Mouse (Mus musculus) cerebellum, adult 2 months (tissue): ENCODE measurements at regions not wholly inside any gene's neighbourhood (a gene's known extent, or its start where the extent isn't known, plus 50 kb on each side); places are given as distances from the start of the nearest gene placed in this dataset.
"Not testable (repeated sequence)": the region's sequence is repeated elsewhere in the genome, so short reads cannot be mapped to it uniquely, and the experiment has no call there.

ENCODE experiments used
- DNase-seq, 2 experiments: peaks; one replicate each; pipeline ENCODE4 v3.0.0; 2021
- H3K27ac ChIP-seq: fragments of 200-500 bp; 2 replicates; pipeline ENCODE4 v1.5.1; 2012; ENCODE audit warnings: low read length, control low read depth, inconsistent platforms; ENCODE audit not compliant: insufficient read depth
- H3K27me3 ChIP-seq: fragments of 200-500 bp; 2 replicates; pipeline ENCODE4 v1.6.1; 2012; ENCODE audit warnings: inconsistent platforms, mild to moderate bottlenecking, low read length, moderate library complexity; ENCODE audit not compliant: control insufficient read depth, insufficient read depth
- H3K4me1 ChIP-seq: fragments of 200-500 bp; 2 replicates; pipeline ENCODE4 v1.6.1; 2011; ENCODE audit warnings: low read length; ENCODE audit not compliant: control insufficient read depth, insufficient read depth
- H3K4me3 ChIP-seq: fragments of 200-500 bp; replicated peaks from 2 replicates; pipeline ENCODE3; 2011; ENCODE audit warnings: mild to moderate bottlenecking, low read depth, low read length, control low read depth; ENCODE audit not compliant: insufficient read depth
- CTCF ChIP-seq: fragments of 200-500 bp; IDR thresholded peaks from 2 replicates; pipeline ENCODE4 v1.5.1; 2011; ENCODE audit warnings: low read depth, mild to moderate bottlenecking, control low read depth, low read length, moderate library complexity, borderline replicate concordance; ENCODE audit not compliant: insufficient read depth
- POLR2A ChIP-seq: fragments of 200-500 bp; IDR thresholded peaks from 2 replicates; pipeline ENCODE4 v1.6.1; 2011; ENCODE audit warnings: low read length, control low read depth, borderline replicate concordance; ENCODE audit not compliant: insufficient read depth
- WGBS: fragments of 180-500 bp; shearing (Covaris S2); methylation state at CpG from one replicate; pipeline ENCODE4 v1.1.7; 2018; 5-methylcytosine and 5-hydroxymethylcytosine counted together

- TF ChIP-seq POLR2A: no peak
- 73% methylated on average over 7 of the region's 7 CpGs for WGBS
- DNase-seq: no peak
- Histone ChIP-seq H3K27ac (no peak overlapping the region), H3K4me3 (no peak overlapping the region), H3K4me1 (no peaks in the 10 kb centered on the region; the same call in 1 of the 2 replicates), H3K27me3 (no peaks in the 10 kb centered on the region)
Measured at GRCm38 (mm10) chr17:14144082-14144481, 60.0 kb downstream of the Dact2 start.

DNA sequence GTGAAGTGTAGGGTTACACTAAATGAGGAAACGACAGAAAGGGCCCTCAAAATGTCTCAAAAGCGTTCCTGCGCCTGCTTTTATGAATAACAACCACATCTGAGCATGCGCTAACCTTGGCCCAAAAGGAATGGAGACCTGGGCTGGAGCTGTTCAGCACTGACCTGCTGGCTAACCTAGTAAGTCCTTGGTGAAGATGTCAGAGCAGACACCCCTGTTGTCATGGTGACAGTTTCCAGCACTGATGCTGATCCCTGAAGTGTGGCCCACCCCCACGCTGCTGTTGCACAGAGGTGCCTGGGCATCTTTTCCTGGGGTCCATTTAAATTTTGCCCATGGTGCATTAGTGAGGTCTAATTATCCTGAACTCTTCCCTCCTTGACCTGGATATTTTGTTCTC is 62.4 kb downstream of the Dact2 start:
- Histone ChIP-seq H3K4me3 (no peak overlapping the region), H3K27ac (no peak overlapping the region), H3K27me3 (no peaks in the 10 kb centered on the region), H3K4me1 (no peaks in the 10 kb centered on the region; the same call in 1 of the 2 replicates)
- DNase-seq: no peak
- WGBS: 79% methylated on average over 5 of the region's 5 CpGs
- TF ChIP-seq POLR2A: no peak
- TF ChIP-seq CTCF: no peak

GRCm38 (mm10) chr17:14140266-14140665 is 63.8 kb downstream of the Dact2 start:
- Histone ChIP-seq H3K27ac (no peak overlapping the region), H3K4me3 (no peak overlapping the region), H3K4me1 (no peaks in the 10 kb centered on the region; the same call in 1 of the 2 replicates), H3K27me3 (no peaks in the 10 kb centered on the region)
- TF ChIP-seq POLR2A (no peak), CTCF (no peak)
- no peak for DNase-seq
- 46% methylated on average over 2 of the region's 2 CpGs for WGBS

GRCm38 (mm10) chr17:14138941-14139340 is 65.2 kb downstream of the Dact2 start:
- DNase-seq: no peak
- no peak for TF ChIP-seq POLR2A
- TF ChIP-seq CTCF: no peak
- Histone ChIP-seq H3K4me3 (no peak overlapping the region), H3K27ac (no peak overlapping the region), H3K27me3 (no peaks in the 10 kb centered on the region), H3K4me1 (no peaks in the 10 kb centered on the region)
- 81% methylated on average over 5 of the region's 5 CpGs for WGBS

GRCm38 (mm10) chr17:14136702-14137315 is 67.3 kb downstream of the Dact2 start:
- Histone ChIP-seq H3K27me3 (no peaks in the 10 kb centered on the region), H3K4me1 (no peaks in the 10 kb centered on the region), H3K4me3 (no peak overlapping the region), H3K27ac (no peak overlapping the region)
- peak in 1 of 2 experiments; percentile 6 for DNase-seq
- 54% methylated on average over 6 of the region's 6 CpGs for WGBS
- TF ChIP-seq POLR2A: no peak
- TF ChIP-seq CTCF: no peak

DNA sequence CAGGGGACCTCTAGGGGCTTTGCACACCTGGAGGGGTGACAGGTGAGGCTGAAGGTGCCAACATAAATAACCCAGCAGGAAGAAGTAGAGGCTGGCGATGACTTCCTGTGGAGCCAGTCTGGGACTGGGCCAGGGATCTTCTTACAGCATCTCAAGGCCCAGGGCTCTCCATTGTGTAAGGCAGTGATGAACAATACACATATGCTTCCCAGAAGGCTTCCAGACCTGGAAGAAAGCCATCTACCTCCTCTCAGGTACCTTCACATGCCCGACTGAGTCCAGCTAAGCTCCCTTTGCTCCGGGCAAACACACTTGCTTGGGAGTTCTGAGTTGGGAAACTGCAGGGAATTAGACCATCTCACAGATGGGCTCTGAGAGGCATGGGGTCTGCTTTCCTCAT is 69.5 kb downstream of the Dact2 start:
- TF ChIP-seq POLR2A (no peak), CTCF (no peak)
- WGBS: 42% methylated on average over 3 of the region's 3 CpGs
- Histone ChIP-seq H3K4me1 (no peaks in the 10 kb centered on the region), H3K27me3 (no peaks in the 10 kb centered on the region), H3K27ac (no peak overlapping the region), H3K4me3 (no peak overlapping the region)
- DNase-seq: no peak

DNA sequence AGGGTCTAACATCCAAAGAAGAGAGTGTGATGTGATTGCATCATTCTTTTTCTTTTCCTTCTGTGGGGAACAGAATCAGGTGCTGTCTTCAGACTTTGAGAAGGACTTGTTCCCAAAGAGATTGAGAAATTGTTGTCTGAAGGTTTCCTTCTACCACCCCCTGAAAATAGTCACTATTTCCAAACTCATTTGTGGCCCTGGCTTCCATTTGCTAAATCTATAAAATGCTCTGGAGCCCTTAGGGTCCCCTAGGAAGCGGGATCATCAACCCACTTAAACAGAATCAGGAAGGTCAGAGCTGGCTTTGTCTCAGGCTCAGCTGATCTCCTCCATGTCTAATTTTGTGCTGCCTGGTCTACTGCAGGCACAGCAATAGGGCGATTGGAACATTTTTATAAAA is 70.1 kb downstream of the Dact2 start:
- DNase-seq: no peak
- TF ChIP-seq CTCF (no peak), POLR2A (no peak)
- Histone ChIP-seq H3K27me3 (no peaks in the 10 kb centered on the region), H3K27ac (no peak overlapping the region), H3K4me1 (no peaks in the 10 kb centered on the region), H3K4me3 (no peak overlapping the region)
- 81% methylated on average over 2 of the region's 2 CpGs for WGBS

- H3K4me3 ChIP-seq, H3K27me3 ChIP-seq, DNase-seq, H3K27ac ChIP-seq, H3K4me1 ChIP-seq: not testable (repeated sequence)
- 21% methylated on average over 2 of the region's 2 CpGs for WGBS
- peak; percentile 5; the same call in 1 of the 2 replicates for TF ChIP-seq CTCF
Measured at GRCm38 (mm10) chr17:14127031-14127430, 67.7 kb upstream of the Gm7358 start.
